Mouse (Mus musculus): Measurements from ENCODE around the gene Fggy. TPM values are rescaled to one million over a fixed set of nuclear protein-coding genes. Genes with fewer than 3 reads are reported as not detected.

Gene Fggy
- total RNA-seq, 2 experiments from 2014 or later: 9.4 to 16.9 TPM

- Histone ChIP-seq H3K27ac (peak overlapping the region; percentile 83), H3K4me3 (no peak overlapping the region)
- DNase-seq (ENCODE audit: low spot score in 2 of 2): no peak
- TF ChIP-seq CTCF (conservative IDR thresholded peaks at IDR 0.05): no peak
Observed at GRCm38 (mm10) chr4:95652044-95652443, 94.7 kb downstream of the Fggy start.

GRCm38 (mm10) chr4:95653296-95653912, 96.1 kb downstream of the Fggy start:
- no peak for TF ChIP-seq CTCF (conservative IDR thresholded peaks at IDR 0.05)
- H3K27ac ChIP-seq: peak overlapping the region; percentile 83
- DNase-seq (ENCODE audit: low spot score in 2 of 2): peak in 1 of 2 experiments; percentile 36
- no peak overlapping the region for H3K4me3 ChIP-seq

GRCm38 (mm10) chr4:95653913-95654301, 96.6 kb downstream of the Fggy start:
- Histone ChIP-seq H3K27ac (peak overlapping the region; percentile 69), H3K4me3 (no peak overlapping the region)
- no peak for DNase-seq (ENCODE audit: low spot score in 2 of 2)
- TF ChIP-seq CTCF (conservative IDR thresholded peaks at IDR 0.05): no peak

- Histone ChIP-seq H3K4me3 (no peak overlapping the region), H3K27ac (no peak overlapping the region)
- no peak for TF ChIP-seq CTCF (conservative IDR thresholded peaks at IDR 0.05)
- DNase-seq (ENCODE audit: low spot score in 2 of 2): no peak
Observed at GRCm38 (mm10) chr4:95659024-95659423, 101.7 kb downstream of the Fggy start.

- TF ChIP-seq CTCF (conservative IDR thresholded peaks at IDR 0.05): no peak
- DNase-seq (ENCODE audit: low spot score in 2 of 2): no peak
- Histone ChIP-seq H3K27ac (peak overlapping the region; percentile 32; the same call in 1 of the 2 replicates), H3K4me3 (no peak overlapping the region)
Observed at GRCm38 (mm10) chr4:95663596-95663995, 106.3 kb downstream of the Fggy start.

- DNase-seq (ENCODE audit: low spot score in 2 of 2): peak in 1 of 2 experiments; percentile 23
- no peak for TF ChIP-seq CTCF (conservative IDR thresholded peaks at IDR 0.05)
- Histone ChIP-seq H3K27ac (peak overlapping the region; percentile 57; the same call in 1 of the 2 replicates), H3K4me3 (no peak overlapping the region)
Observed at GRCm38 (mm10) chr4:95664327-95664726, 107.0 kb downstream of the Fggy start.

- DNase-seq (ENCODE audit: low spot score in 2 of 2): peak; percentile 16 to 24
- TF ChIP-seq CTCF (conservative IDR thresholded peaks at IDR 0.05): no peak
- Histone ChIP-seq H3K27ac (peak overlapping the region; percentile 91), H3K4me3 (no peak overlapping the region)
Observed at GRCm38 (mm10) chr4:95666284-95666889, 109.1 kb downstream of the Fggy start.

GRCm38 (mm10) chr4:95666896-95667295, 109.6 kb downstream of the Fggy start:
- TF ChIP-seq CTCF (conservative IDR thresholded peaks at IDR 0.05): no peak
- Histone ChIP-seq H3K27ac (peak overlapping the region; percentile 91), H3K4me3 (no peak overlapping the region)
- DNase-seq (ENCODE audit: low spot score in 2 of 2): peak in 1 of 2 experiments; percentile 32

GRCm38 (mm10) chr4:95667595-95667994, 110.3 kb downstream of the Fggy start:
- peak overlapping the region; percentile 91 for H3K27ac ChIP-seq
- no peak for DNase-seq (ENCODE audit: low spot score in 2 of 2)
- no peak for TF ChIP-seq CTCF (conservative IDR thresholded peaks at IDR 0.05)

GRCm38 (mm10) chr4:95668543-95668942, 111.2 kb downstream of the Fggy start:
- TF ChIP-seq CTCF (conservative IDR thresholded peaks at IDR 0.05): no peak
- Histone ChIP-seq H3K27ac (peak overlapping the region; percentile 91), H3K4me3 (no peak overlapping the region)
- DNase-seq (ENCODE audit: low spot score in 2 of 2): no peak

More at GRCm38 (mm10) chr4:95667595-95667994, 110.3 kb downstream of the Fggy start:
- no peak overlapping the region for H3K4me3 ChIP-seq

- no peak for TF ChIP-seq CTCF (conservative IDR thresholded peaks at IDR 0.05)
- DNase-seq (ENCODE audit: low spot score in 2 of 2): no peak
- Histone ChIP-seq H3K4me3 (no peak overlapping the region), H3K27ac (peak overlapping the region; percentile 91; the same call in 1 of the 2 replicates)
Observed at GRCm38 (mm10) chr4:95669336-95669735, 112.0 kb downstream of the Fggy start.

GRCm38 (mm10) chr4:95670559-95670958, 113.3 kb downstream of the Fggy start:
- no peak for DNase-seq (ENCODE audit: low spot score in 2 of 2)
- no peak for TF ChIP-seq CTCF (conservative IDR thresholded peaks at IDR 0.05)
- no peak overlapping the region for H3K4me3 ChIP-seq
- H3K27ac ChIP-seq: no peak overlapping the region

GRCm38 (mm10) chr4:95672039-95672438, 114.7 kb downstream of the Fggy start:
- H3K27ac ChIP-seq: no peak overlapping the region
- no peak for DNase-seq (ENCODE audit: low spot score in 2 of 2)
- H3K4me3 ChIP-seq: no peak overlapping the region
- no peak for TF ChIP-seq CTCF (conservative IDR thresholded peaks at IDR 0.05)

- DNase-seq (ENCODE audit: low spot score in 2 of 2): no peak
- H3K4me3 ChIP-seq: no peak overlapping the region
- H3K27ac ChIP-seq: no peak overlapping the region
- TF ChIP-seq CTCF (conservative IDR thresholded peaks at IDR 0.05): no peak
Observed at GRCm38 (mm10) chr4:95676390-95676789, 119.1 kb downstream of the Fggy start.

Data from layer of hippocampus, adult 2 months (tissue).